Mouse (Mus musculus): Measurements from ENCODE around the gene Ncs1. TPM values are rescaled to one million over a fixed set of nuclear protein-coding genes. Genes with fewer than 3 reads are reported as not detected.
A peak's percentile ranks its signal among the peaks of the same experiment; 100 is the strongest.

Ncs1 gene
- total and polyA plus RNA-seq, 2 experiments from 2014 or later = 149 to 164 TPM

DNA sequence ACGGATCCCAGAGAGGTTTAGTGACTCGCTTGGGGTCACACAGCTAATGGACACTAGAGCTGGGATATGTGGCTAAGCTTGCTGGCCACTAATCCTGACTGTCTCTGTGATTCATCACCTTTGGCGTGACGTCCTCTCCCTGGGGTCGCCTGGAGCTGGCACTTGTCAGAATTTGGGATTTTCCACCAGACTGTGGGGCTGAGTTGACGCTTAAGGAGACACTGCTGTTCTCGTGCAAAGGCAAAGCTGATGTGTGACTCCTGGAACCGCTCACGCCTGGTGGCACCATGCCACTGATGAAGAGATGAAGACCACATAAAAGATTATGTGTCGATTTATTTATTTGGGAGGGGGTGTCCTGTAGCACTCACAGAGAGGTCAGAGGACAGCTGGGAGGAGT lies 54.4 kb downstream of the Ncs1 start:
- no peak for ATAC-seq
- no peak overlapping the region for H3K4me2 ChIP-seq (ENCODE audit: low read depth)
- no peak overlapping the region for H3K27ac ChIP-seq (ENCODE audit: low read depth, low read length)
- no peak overlapping the region for H3K9ac ChIP-seq
- no peaks in the 10 kb centered on the region for H3K9me3 ChIP-seq (ENCODE audit: low read length)
- H3K4me1 ChIP-seq (ENCODE audit: insufficient read depth) = 0 out of 2 replicates have a peak, but pooled peaks cover 5% of the 10 kb centered on the region
- no peak for TF ChIP-seq CTCF (IDR thresholded peaks at IDR 0.05; ENCODE audit: low read depth)
- H3K36me3 ChIP-seq (ENCODE audit: insufficient read depth) = 0 out of 2 replicates have a peak, but pooled peaks cover 2% of the 10 kb centered on the region
- H3K27me3 ChIP-seq (ENCODE audit: insufficient read depth, low read length) = no peaks in the 10 kb centered on the region
- no peak for DNase-seq
- H3K4me3 ChIP-seq (ENCODE audit: low read depth, low read length) = no peak overlapping the region
- 79% methylated on average over 10 of the region's 10 CpGs for WGBS

DNA sequence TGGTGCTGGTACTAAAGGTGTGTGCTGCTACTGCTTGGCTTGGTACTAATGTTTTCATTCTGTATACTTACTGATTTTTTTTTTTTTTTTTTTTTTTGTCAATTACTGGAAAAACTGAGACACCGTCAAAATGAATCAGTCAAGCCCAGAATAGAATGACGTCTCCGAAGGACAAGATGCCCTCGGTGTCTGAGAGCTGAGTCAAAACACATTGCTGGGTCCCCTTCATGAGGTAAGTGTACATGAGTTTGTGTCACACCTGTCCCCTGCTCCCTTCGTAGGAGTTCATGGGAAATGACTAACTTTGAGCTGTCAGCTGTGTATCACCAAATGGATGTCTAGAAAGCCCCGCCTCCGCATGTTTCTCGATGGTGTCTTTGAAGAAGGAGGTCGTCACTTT lies 57.6 kb downstream of the Ncs1 start:
- Histone ChIP-seq H3K9me3 (ENCODE audit: low read length) (no peaks in the 10 kb centered on the region), H3K27me3 (ENCODE audit: insufficient read depth, low read length) (no peaks in the 10 kb centered on the region), H3K27ac (ENCODE audit: low read depth, low read length) (no peak overlapping the region), H3K4me1 (ENCODE audit: insufficient read depth) (0 out of 2 replicates have a peak, but pooled peaks cover 5% of the 10 kb centered on the region), H3K9ac (no peak overlapping the region), H3K4me3 (ENCODE audit: low read depth, low read length) (no peak overlapping the region), H3K36me3 (ENCODE audit: insufficient read depth) (no peaks in the 10 kb centered on the region), H3K4me2 (ENCODE audit: low read depth) (no peak overlapping the region)
- 83% methylated on average over 9 of the region's 9 CpGs for WGBS
- DNase-seq (no peak), ATAC-seq (no peak)
- no peak for TF ChIP-seq CTCF (IDR thresholded peaks at IDR 0.05; ENCODE audit: low read depth)

DNA sequence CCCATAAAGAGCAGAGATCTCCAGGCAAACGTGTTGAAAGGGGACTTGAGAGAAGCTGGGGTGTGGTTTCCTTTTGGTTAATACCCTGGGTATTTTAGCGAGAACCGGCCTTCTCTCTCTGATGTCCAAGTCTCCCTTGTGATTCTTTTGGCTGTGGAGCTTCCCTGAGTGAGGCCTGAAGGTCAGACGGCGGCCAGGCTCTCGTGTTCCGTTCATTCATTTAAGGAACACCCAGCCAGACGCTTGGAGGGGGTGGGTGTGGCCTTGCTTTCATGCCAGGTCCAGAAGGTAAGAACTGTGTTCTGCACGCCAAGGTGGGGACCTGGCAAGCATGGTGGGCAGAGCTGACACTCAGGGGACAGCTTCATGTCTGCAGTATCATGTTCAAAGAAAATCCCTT lies 58.6 kb downstream of the Ncs1 start:
- no peak for DNase-seq
- Histone ChIP-seq H3K9me3 (ENCODE audit: low read length) (no peaks in the 10 kb centered on the region), H3K9ac (no peak overlapping the region), H3K27me3 (ENCODE audit: insufficient read depth, low read length) (no peaks in the 10 kb centered on the region), H3K36me3 (ENCODE audit: insufficient read depth) (no peaks in the 10 kb centered on the region), H3K4me1 (ENCODE audit: insufficient read depth) (0 out of 2 replicates have a peak, but pooled peaks cover under 1% of the 10 kb centered on the region), H3K27ac (ENCODE audit: low read depth, low read length) (no peak overlapping the region), H3K4me2 (ENCODE audit: low read depth) (no peak overlapping the region), H3K4me3 (ENCODE audit: low read depth, low read length) (no peak overlapping the region)
- no peak for ATAC-seq
- no peak for TF ChIP-seq CTCF (IDR thresholded peaks at IDR 0.05; ENCODE audit: low read depth)
- WGBS = 78% methylated on average over 9 of the region's 9 CpGs

DNA sequence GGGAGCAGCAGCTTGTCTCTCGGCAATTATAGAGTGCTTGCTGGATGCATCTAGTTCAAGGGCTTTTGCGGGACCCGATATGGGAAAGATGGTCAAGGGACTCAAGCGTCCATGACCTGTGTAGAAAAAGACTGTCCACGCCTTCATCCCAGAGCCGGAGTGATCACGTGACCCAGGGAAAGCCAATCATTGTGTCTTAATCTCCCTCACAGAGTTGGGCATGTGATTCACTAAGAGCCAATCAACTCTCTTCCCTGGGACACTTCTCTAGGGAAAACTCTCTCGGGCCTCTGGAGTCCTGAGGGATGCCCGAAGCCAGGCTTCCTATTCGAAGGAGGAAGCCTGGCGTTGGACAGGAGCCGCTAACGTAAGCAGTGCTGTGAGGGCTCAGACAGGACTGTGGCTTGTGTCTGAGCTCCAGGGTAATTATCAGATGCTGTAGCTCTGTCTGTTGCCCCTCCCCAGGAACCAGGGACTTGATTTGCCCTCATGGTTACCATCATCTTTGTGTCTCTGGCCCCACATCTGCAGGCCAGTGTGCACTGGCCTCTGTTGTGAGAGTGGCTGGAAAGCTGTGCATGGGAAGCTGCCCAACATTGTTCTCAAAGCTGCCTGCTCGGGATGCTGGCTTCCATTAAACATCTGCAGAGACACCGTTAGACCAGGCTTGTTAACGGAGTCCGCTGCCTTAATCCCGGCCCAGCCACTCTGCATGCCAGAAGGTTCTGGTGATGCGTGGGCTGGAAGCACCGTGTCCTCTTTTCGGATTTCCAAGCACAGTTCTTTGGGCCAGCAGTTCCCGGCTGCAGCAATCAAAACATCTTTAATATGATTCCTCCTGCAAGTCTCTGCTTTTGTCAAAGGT lies 59.4 kb downstream of the Ncs1 start:
- TF ChIP-seq CTCF (IDR thresholded peaks at IDR 0.05; ENCODE audit: low read depth) = no peak

DNA sequence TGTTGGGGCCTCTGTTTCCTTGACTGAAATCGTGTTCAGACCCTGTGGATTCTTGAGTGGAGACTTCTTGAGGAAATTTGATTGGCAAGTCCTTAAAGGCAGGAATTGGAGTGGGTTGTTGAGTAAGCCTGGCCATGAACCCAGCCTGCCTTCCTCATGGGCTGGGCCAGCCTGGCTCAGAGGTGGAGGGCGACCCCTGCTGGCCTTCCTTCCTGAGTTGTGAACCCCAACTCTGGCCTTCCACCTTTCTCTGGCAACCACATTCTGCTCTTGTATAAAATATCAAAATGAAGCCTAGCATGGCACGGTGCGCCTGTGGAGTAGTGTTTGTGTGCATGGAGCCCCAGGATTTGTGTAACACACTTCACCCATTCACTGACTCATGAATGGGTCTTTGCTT lies 60.1 kb downstream of the Ncs1 start:
- Histone ChIP-seq H3K4me2 (ENCODE audit: low read depth) (no peak overlapping the region), H3K36me3 (ENCODE audit: insufficient read depth) (no peaks in the 10 kb centered on the region), H3K9ac (no peak overlapping the region), H3K4me1 (ENCODE audit: insufficient read depth) (no peaks in the 10 kb centered on the region), H3K9me3 (ENCODE audit: low read length) (no peaks in the 10 kb centered on the region), H3K4me3 (ENCODE audit: low read depth, low read length) (no peak overlapping the region), H3K27me3 (ENCODE audit: insufficient read depth, low read length) (no peaks in the 10 kb centered on the region), H3K27ac (ENCODE audit: low read depth, low read length) (no peak overlapping the region)
- WGBS = 43% methylated on average over 4 of the region's 4 CpGs
- DNase-seq = no peak
- TF ChIP-seq CTCF (IDR thresholded peaks at IDR 0.05; ENCODE audit: low read depth) = peak; percentile 51
- ATAC-seq = no peak

More for the DNA sequence above, 59.4 kb downstream of the Ncs1 start:
- no peak for ATAC-seq
- Histone ChIP-seq H3K4me1 (ENCODE audit: insufficient read depth) (no peaks in the 10 kb centered on the region), H3K9ac (no peak overlapping the region), H3K27ac (ENCODE audit: low read depth, low read length) (no peak overlapping the region), H3K4me3 (ENCODE audit: low read depth, low read length) (no peak overlapping the region), H3K9me3 (ENCODE audit: low read length) (no peaks in the 10 kb centered on the region), H3K4me2 (ENCODE audit: low read depth) (no peak overlapping the region), H3K27me3 (ENCODE audit: insufficient read depth, low read length) (no peaks in the 10 kb centered on the region), H3K36me3 (ENCODE audit: insufficient read depth) (no peaks in the 10 kb centered on the region)
- no peak for DNase-seq
- WGBS = 77% methylated on average over 22 of the region's 22 CpGs

DNA sequence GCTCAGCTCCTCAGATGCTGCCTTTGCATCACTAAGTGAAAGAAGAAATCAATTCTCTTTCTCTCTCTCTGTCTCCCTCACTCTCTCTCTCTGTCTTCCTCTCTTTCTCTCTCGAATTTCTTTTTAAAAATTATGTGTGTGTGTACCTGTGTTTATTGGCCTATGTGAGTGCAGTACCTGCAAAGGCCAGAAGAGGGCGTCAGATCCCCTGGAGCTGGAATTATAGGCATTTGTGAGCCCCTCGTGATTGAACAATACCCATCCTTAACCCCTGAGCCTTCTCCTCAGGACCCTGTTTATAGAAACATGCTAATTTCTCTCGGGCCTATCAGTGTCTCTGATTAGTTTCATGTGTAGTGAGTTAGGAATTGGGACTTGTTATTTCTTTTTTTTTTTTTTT lies 62.6 kb downstream of the Ncs1 start:
- H3K9ac ChIP-seq = no peak overlapping the region
- H3K9me3 ChIP-seq (ENCODE audit: low read length) = no peaks in the 10 kb centered on the region
- H3K36me3 ChIP-seq (ENCODE audit: insufficient read depth) = no peaks in the 10 kb centered on the region
- H3K4me2 ChIP-seq (ENCODE audit: low read depth) = no peak overlapping the region
- peak; percentile 36 for TF ChIP-seq CTCF (IDR thresholded peaks at IDR 0.05; ENCODE audit: low read depth)
- H3K4me1 ChIP-seq (ENCODE audit: insufficient read depth) = no peaks in the 10 kb centered on the region
- no peak overlapping the region for H3K27ac ChIP-seq (ENCODE audit: low read depth, low read length)
- H3K27me3 ChIP-seq (ENCODE audit: insufficient read depth, low read length) = peaks cover 5% of the 10 kb centered on the region
- ATAC-seq (no peak), DNase-seq (no peak)
- H3K4me3 ChIP-seq (ENCODE audit: low read depth, low read length) = no peak overlapping the region
- 61% methylated on average over 4 of the region's 4 CpGs for WGBS

DNA sequence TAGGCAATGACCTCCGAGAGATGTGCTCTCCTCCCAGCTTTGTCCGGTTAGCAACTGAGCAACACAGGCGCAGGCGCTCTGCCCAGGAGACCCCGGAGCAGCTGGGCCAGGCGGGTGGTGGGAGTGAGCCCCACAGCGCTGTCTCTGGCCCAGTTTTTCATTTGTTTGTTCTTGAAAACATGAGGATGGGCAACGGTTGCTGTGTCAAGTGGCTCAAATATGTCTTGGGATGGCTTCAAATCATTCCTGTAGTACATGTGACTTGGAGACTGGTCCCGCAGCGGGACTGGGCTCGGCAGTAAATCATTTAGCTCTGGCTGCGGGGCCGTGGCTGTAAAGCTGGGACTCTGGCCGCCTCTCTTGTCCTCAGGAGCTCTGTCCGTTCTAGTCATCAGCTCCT lies 63.9 kb downstream of the Ncs1 start:
- no peak overlapping the region for H3K4me3 ChIP-seq (ENCODE audit: low read depth, low read length)
- no peaks in the 10 kb centered on the region for H3K9me3 ChIP-seq (ENCODE audit: low read length)
- DNase-seq = no peak

More for the DNA sequence above, 63.9 kb downstream of the Ncs1 start:
- H3K27ac ChIP-seq (ENCODE audit: low read depth, low read length) = no peak overlapping the region
- peaks cover 17% of the 10 kb centered on the region for H3K27me3 ChIP-seq (ENCODE audit: insufficient read depth, low read length)
- no peak overlapping the region for H3K9ac ChIP-seq
- 65% methylated on average over 15 of the region's 15 CpGs for WGBS
- no peak for ATAC-seq
- H3K4me2 ChIP-seq (ENCODE audit: low read depth) = no peak overlapping the region
- H3K4me1 ChIP-seq (ENCODE audit: insufficient read depth) = no peaks in the 10 kb centered on the region
- no peak for TF ChIP-seq CTCF (IDR thresholded peaks at IDR 0.05; ENCODE audit: low read depth)
- no peaks in the 10 kb centered on the region for H3K36me3 ChIP-seq (ENCODE audit: insufficient read depth)
